Mouse (Mus musculus): ENCODE data around the gene Sec24c. TPM values are rescaled to one million over a fixed set of nuclear protein-coding genes. Genes with fewer than 3 reads are reported as not detected.
A peak's percentile ranks its signal among the peaks of the same experiment; 100 is the strongest.

Sec24c gene
- polyA plus RNA-seq, 1 experiment from 2014 or later, result 92.5 TPM

DNA sequence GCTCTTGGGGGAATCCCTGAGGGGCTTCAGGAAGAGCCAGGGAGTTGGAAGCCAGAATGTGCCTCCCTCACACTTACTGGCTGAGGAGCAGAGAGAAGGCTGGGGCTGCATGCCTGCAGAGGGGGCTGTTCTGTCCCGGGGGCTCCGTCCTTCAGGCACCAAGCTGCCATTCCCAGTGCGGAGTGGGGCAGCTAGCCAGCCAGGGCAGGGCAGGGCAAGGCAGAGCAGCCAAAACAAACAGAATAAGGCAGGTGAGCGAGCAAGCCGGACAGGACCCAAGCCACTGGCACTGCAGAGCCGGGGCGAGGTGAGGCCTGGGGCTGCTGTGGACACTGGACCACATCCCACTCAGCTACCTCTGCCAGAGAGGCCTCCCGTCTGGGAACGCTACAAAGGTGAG, 67.2 kb downstream of the Sec24c start:
- H3K4me3 ChIP-seq (replicated peaks), result no peak overlapping the region
- WGBS, result 65% methylated on average over 9 of the region's 9 CpGs
- no peak overlapping the region for H3K9ac ChIP-seq
- H3K36me3 ChIP-seq, result peaks cover 72% of the 10 kb centered on the region
- no peak overlapping the region for H3K4me2 ChIP-seq (replicated peaks)
- peak; percentile 30; the same call in 1 of the 2 replicates for ATAC-seq (ENCODE audit: insufficient number of reproducible peaks, low FRiP score, low TSS enrichment, low read depth)
- H3K4me1 ChIP-seq, result peaks cover 18% of the 10 kb centered on the region
- no peak overlapping the region; the same call in 1 of the 2 replicates for H3K27ac ChIP-seq (replicated peaks)
- H3K9me3 ChIP-seq (replicated peaks), result no peaks in the 10 kb centered on the region
- no peaks in the 10 kb centered on the region for H3K27me3 ChIP-seq

DNA sequence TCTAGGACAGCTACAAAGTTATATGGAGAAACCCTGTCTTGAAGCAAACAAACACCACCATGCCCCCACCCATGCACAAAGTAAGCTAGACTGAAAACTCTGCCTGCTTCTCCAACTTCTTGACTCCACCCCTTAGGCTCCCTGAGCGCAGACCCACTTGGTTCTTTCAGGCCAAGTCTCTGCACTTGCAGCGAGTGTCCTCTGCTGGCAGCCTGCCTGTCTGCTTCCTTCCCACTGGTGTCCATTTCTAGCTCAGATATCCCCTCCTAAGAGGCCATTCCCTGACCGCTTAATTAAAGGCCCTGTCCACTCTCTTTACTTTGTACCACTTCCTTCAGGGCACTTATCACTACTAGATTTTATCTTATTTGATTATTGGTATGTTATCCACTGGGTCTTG, 69.5 kb downstream of the Sec24c start:
- Histone ChIP-seq H3K4me1 (peaks cover 14% of the 10 kb centered on the region), H3K27me3 (no peaks in the 10 kb centered on the region), H3K9me3 (replicated peaks) (no peaks in the 10 kb centered on the region), H3K4me3 (replicated peaks) (no peak overlapping the region), H3K36me3 (peaks cover 64% of the 10 kb centered on the region), H3K4me2 (replicated peaks) (no peak overlapping the region), H3K9ac (no peak overlapping the region), H3K27ac (replicated peaks) (no peak overlapping the region)
- 75% methylated on average over 3 of the region's 3 CpGs for WGBS
- ATAC-seq (ENCODE audit: insufficient number of reproducible peaks, low FRiP score, low TSS enrichment, low read depth), result no peak

Small RNA genes lying within 50 kb of the gene (microRNA-seq; reads per million reads assigned to microRNA genes)
- 0.52 reads per million for gene Mir6946 (ENCODE audit: borderline number of aligned reads)

Other genes starting within 250 kb of the Sec24c start
- gene Cfap70, start 222.1 kb upstream of the Sec24c start, polyA plus RNA-seq (2015; fragmentation: Nextera tagmentation; extraction: Ambion mirVana), result 4.2 and 7.3 TPM in 2 replicates
- gene Anxa7, start 194.2 kb upstream of the Sec24c start, polyA plus RNA-seq (2015; fragmentation: Nextera tagmentation; extraction: Ambion mirVana), result 56.4 and 61.7 TPM in 2 replicates
- 1.9 and 2.0 TPM in 2 replicates for gene Mss51, start 177.4 kb upstream of the Sec24c start, polyA plus RNA-seq (2015; fragmentation: Nextera tagmentation; extraction: Ambion mirVana)
- 46.7 and 50.2 TPM in 2 replicates for gene Ppp3cb, start 127.7 kb upstream of the Sec24c start, polyA plus RNA-seq (2015; fragmentation: Nextera tagmentation; extraction: Ambion mirVana)
- gene Usp54, start 33.2 kb upstream of the Sec24c start, polyA plus RNA-seq (2015; fragmentation: Nextera tagmentation; extraction: Ambion mirVana), result 5.6 and 6.6 TPM in 2 replicates
- 7.0 and 9.7 TPM in 2 replicates for gene Myoz1, start 17.8 kb upstream of the Sec24c start, polyA plus RNA-seq (2015; fragmentation: Nextera tagmentation; extraction: Ambion mirVana)
- 30.1 and 37.7 TPM in 2 replicates for gene Synpo2l, start 6.0 kb upstream of the Sec24c start, polyA plus RNA-seq (2015; fragmentation: Nextera tagmentation; extraction: Ambion mirVana)
- gene Fut11, start 20.7 kb downstream of the Sec24c start, polyA plus RNA-seq (2015; fragmentation: Nextera tagmentation; extraction: Ambion mirVana), result 32.3 and 34.2 TPM in 2 replicates
- gene Chchd1, start 28.7 kb downstream of the Sec24c start, polyA plus RNA-seq (2015; fragmentation: Nextera tagmentation; extraction: Ambion mirVana), result 166 and 171 TPM in 2 replicates
- 38.6 and 40.1 TPM in 2 replicates for gene Zswim8, start 33.2 kb downstream of the Sec24c start, polyA plus RNA-seq (2015; fragmentation: Nextera tagmentation; extraction: Ambion mirVana)
- 35.1 and 38.8 TPM in 2 replicates for gene Ndst2, start 60.3 kb downstream of the Sec24c start, polyA plus RNA-seq (2015; fragmentation: Nextera tagmentation; extraction: Ambion mirVana)
- 54.3 and 56.3 TPM in 2 replicates for gene Camk2g, start 119.8 kb downstream of the Sec24c start, polyA plus RNA-seq (2015; fragmentation: Nextera tagmentation; extraction: Ambion mirVana)
- gene Plau, start 162.4 kb downstream of the Sec24c start, polyA plus RNA-seq (2015; fragmentation: Nextera tagmentation; extraction: Ambion mirVana), result 4.5 TPM in 2 replicates

Data from embryonic facial prominence, embryonic 15.5 days (tissue).